Mouse (Mus musculus) cortical plate, adult 2 months (tissue): ENCODE data around the gene Cables2.

Experiments
- CTCF ChIP-seq: fragments of 200-500 bp; IDR thresholded peaks from 2 replicates; pipeline ENCODE4 v1.5.1; 2011; ENCODE audit warnings: mild to moderate bottlenecking, control low read depth, low read length; ENCODE audit not compliant: insufficient read depth; ENCODE audit errors: extremely low read depth
- POLR2A ChIP-seq: fragments of 200-500 bp; IDR thresholded peaks from 2 replicates; pipeline ENCODE4 v1.6.1; 2011; ENCODE audit warnings: mild to moderate bottlenecking, low read length, control low read depth; ENCODE audit not compliant: insufficient read depth; ENCODE audit errors: extremely low read depth

DNA sequence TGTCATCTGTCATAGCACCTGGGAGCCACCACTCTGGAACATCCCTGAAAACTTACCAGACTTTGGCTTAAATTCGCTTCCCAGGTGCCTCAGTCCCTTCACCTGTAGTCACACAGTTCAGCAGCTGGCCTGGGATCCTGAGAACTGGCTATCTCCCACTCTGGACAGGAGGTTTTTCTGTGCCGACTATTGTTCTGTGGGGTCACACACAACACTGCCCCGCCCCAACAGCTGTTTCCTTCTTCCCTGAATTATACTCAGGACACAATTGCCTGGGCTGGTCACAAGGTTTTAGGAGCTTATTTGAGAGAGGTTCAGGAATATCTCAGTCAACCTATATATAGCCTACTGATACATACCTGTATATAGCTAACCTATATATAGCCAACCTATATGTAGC lies 10.9 kb downstream of the Cables2 start:
- TF ChIP-seq CTCF (no peak), POLR2A (no peak)
